Mouse (Mus musculus): Measurements from ENCODE around the gene Gm20388.

DNA sequence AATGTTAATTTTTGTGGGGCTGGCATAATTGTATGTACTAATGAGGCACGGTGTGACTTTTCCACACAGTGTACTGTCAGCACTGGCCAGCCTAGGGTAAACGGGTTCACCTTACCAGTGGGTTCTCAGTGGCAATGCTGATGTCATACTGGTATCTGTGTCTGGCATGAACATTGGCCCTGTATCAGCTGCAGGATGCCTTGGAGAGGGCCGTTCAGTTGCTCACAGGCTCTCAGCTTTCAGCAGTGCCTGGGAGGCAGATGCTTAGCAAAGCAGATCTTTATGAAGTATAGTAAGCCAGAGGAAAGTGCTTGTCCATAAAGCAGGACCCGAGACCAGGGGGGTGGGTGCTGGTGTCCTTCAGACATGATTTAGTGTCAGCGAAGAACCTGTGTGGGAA is 2055.5 kb downstream of the Gm20388 start:
- TF ChIP-seq POLR2A (IDR thresholded peaks at IDR 0.05; ENCODE audit: borderline replicate concordance, extremely low read depth, insufficient read depth, insufficient read length, poor library complexity, severe bottlenecking) (no peak), CTCF (IDR thresholded peaks at IDR 0.05; ENCODE audit: borderline replicate concordance, extremely low read depth, insufficient read depth, insufficient read length) (no peak)

All from brain, embryonic 14.5 days (tissue).